Mouse (Mus musculus): Measurements from ENCODE around the gene Caps2. TPM values are rescaled to one million over a fixed set of nuclear protein-coding genes. Genes with fewer than 3 reads are reported as not detected.
"Not testable (repeated sequence)": the region's sequence is repeated elsewhere in the genome, so short reads cannot be mapped to it uniquely, and the experiment has no call there.

Caps2 gene
- polyA plus RNA-seq, 1 experiment from 2014 or later, result not detected

DNA sequence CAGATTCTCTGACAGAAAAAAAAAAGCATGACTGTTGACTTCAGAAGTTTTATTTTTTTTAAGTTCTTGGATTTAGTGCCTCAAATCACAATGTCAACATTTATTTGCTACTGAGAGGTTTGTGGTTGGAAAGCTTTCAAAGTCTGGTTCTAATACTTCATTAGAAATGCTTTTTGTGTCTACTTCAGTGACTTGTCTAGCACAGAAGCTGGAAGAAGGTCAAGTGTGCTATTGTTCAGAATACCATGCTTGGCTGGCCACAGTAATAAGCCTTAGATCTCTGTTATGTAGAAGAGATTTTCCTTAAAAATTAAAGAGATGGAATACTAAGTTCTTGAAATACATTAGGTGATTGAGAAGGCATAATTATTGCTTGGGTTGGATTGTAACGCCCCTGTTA is 63.7 kb downstream of the Caps2 start:
- H3K4me2 ChIP-seq, result no peak overlapping the region
- no peaks in the 10 kb centered on the region for H3K36me3 ChIP-seq
- WGBS (ENCODE audit: insufficient replicate concordance), result 28% methylated on average over 1 of the region's 1 CpGs
- ATAC-seq (ENCODE audit: low read depth), result no peak
- DNase-seq, result no peak
- no peak overlapping the region for H3K4me3 ChIP-seq (replicated peaks)
- no peaks in the 10 kb centered on the region for H3K9me3 ChIP-seq (replicated peaks)
- no peaks in the 10 kb centered on the region for H3K4me1 ChIP-seq (replicated peaks)
- no peaks in the 10 kb centered on the region for H3K27me3 ChIP-seq
- H3K27ac ChIP-seq, result no peak overlapping the region
- no peak overlapping the region for H3K9ac ChIP-seq

DNA sequence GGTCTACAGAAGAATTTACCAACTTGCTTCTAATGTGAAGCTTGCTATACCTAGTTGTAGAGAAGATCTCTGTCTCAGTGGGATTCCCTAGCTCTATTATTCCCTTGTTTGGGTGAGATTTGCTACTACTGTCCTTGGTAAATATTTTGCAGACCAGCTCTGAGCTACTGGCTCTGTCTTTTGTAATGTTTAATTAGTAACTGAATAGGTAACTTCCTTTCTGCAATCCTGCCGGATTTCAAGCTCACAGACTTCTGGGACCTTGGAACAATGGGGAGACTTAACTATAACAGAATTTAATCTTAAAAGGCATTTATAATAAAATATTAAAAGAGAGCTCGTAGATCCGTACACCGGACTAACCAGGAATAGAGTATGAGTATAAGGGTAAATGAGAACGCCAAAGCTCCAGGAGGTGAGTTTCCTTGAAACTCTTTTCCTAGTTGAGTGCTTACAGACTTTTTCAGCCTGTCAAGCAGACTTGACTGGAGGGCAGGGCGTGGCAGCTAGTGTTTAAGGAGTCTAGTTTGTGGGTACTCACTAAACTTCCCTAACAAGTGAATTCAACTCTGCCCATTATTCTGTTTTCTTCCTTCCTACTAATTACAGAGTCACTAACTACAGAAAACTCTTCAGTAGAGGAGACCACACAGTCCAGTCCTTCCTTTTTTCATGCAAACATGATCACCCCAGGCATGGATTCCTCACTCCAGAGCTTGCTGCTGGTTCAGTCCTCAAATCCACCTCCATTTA is 65.8 kb downstream of the Caps2 start:
- H3K27ac ChIP-seq; H3K36me3 ChIP-seq; H3K4me3 ChIP-seq (replicated peaks); ATAC-seq (ENCODE audit: low read depth); H3K4me2 ChIP-seq; H3K9ac ChIP-seq; DNase-seq; H3K27me3 ChIP-seq; H3K9me3 ChIP-seq (replicated peaks); H3K4me1 ChIP-seq (replicated peaks): not testable (repeated sequence)
- WGBS (ENCODE audit: insufficient replicate concordance), result 49% methylated on average over 6 of the region's 6 CpGs

DNA sequence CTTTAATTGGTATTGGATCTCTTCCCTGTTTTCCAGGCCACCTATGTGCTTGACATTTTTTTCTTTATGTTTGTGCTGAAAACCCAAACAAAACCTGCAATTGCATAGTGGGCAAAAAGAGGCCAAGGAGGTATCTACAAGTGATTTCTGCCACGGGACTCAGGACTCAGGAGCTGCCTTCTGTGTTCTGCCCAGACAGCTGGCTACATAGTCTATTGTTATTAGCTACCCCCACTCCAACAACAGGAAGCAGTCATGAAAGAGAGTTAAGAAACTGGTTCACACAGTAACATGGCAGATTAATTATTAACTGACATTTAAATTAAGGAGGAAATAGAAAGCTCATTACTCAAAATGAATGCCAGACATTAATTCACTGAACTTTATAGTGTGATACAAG is 69.3 kb downstream of the Caps2 start:
- 17% methylated on average over 1 of the region's 1 CpGs for WGBS (ENCODE audit: insufficient replicate concordance)
- not testable (repeated sequence) for H3K27ac ChIP-seq; H3K36me3 ChIP-seq; H3K9me3 ChIP-seq (replicated peaks); H3K4me1 ChIP-seq (replicated peaks); ATAC-seq (ENCODE audit: low read depth); DNase-seq; H3K4me2 ChIP-seq; H3K27me3 ChIP-seq; H3K4me3 ChIP-seq (replicated peaks); H3K9ac ChIP-seq

DNA sequence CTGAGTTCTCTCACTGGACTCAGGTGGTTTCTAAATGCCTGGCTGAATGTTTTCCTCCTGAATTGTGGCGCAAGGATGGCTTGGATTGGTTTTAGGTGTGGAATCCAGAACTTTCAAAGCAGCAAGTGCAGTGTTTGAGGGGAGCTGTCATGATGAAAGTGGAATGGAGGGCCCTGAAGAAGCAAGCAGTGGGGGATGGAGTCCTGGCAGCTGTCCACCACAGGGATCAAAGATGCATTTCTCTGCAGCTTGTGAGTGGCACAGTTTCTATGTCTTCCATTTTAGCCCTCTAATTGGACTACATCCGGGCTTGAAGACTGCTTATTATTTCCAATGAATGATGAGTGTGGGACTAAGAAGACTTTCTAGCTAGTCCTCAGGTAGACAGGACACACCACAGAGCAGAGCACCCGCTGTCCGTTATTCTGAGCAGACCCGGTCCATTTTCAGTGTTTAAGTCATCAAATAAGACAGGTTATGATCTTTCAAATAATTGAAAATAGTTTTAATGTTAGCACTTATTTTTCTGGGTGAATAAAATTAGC is 72.0 kb downstream of the Caps2 start:
- not testable (repeated sequence) for H3K4me2 ChIP-seq; H3K4me3 ChIP-seq (replicated peaks); H3K27me3 ChIP-seq; DNase-seq; ATAC-seq (ENCODE audit: low read depth); H3K9ac ChIP-seq; H3K36me3 ChIP-seq; H3K27ac ChIP-seq; H3K4me1 ChIP-seq (replicated peaks); H3K9me3 ChIP-seq (replicated peaks)
- WGBS (ENCODE audit: insufficient replicate concordance), result 68% methylated on average over 5 of the region's 5 CpGs

DNA sequence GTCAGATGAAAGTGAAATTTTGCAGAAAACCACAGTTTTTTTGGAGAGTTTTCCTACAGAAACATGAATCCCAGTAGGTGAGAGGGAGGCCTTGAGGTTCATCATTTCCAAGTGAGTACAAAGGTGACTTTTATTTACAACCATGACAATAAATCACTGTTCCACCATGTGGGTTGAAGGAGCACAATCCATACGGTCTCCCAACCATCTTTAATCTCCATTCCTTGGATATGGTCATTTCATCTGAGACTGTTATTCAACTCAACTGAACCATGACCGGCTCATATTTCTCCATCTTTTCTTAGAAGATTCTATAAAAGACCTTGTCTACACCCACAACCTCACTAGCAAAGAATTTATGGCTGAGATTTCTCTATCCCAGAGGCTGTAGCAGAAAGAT is 84.9 kb downstream of the Caps2 start:
- Histone ChIP-seq H3K9ac (no peak overlapping the region), H3K4me1 (replicated peaks) (no peaks in the 10 kb centered on the region), H3K27me3 (no peaks in the 10 kb centered on the region), H3K4me3 (replicated peaks) (no peak overlapping the region), H3K4me2 (no peak overlapping the region), H3K9me3 (replicated peaks) (no peaks in the 10 kb centered on the region), H3K36me3 (no peaks in the 10 kb centered on the region), H3K27ac (no peak overlapping the region)
- 62% methylated on average over 2 of the region's 2 CpGs for WGBS (ENCODE audit: insufficient replicate concordance)
- ATAC-seq (ENCODE audit: low read depth) (no peak), DNase-seq (no peak)

DNA sequence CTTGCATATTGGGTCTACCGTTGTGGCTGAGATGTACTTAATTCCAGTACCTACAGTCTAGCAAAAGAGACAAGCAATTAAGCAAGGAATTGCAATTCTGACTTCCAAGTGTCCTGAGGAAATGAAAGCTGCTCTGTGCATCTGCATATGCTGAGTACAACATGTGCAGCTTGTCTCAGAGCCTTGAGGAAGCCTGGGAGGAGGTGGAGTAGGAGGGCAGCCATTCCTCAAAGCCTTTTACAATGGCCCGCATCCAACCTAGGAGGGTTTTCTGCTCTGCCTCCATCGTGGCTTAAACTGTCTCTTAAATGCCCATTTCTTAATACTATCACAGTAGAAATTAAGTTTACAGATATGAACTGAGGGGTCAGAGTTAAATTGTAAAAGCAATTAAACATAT is 100.0 kb downstream of the Caps2 start:
- no peak for ATAC-seq (ENCODE audit: low read depth)
- WGBS (ENCODE audit: insufficient replicate concordance), result 56% methylated on average over 3 of the region's 3 CpGs
- Histone ChIP-seq H3K9ac (no peak overlapping the region), H3K4me2 (no peak overlapping the region), H3K9me3 (replicated peaks) (no peaks in the 10 kb centered on the region), H3K36me3 (no peaks in the 10 kb centered on the region), H3K4me1 (replicated peaks) (no peaks in the 10 kb centered on the region), H3K27ac (no peak overlapping the region), H3K4me3 (replicated peaks) (no peak overlapping the region), H3K27me3 (peaks cover 6% of the 10 kb centered on the region; the same call in 1 of the 2 replicates)
- no peak for DNase-seq

Other genes starting within 250 kb of the Caps2 start
- 27.5 and 37.6 TPM in 2 replicates for gene Krr1, start 191.0 kb upstream of the Caps2 start, polyA plus RNA-seq (2015; fragmentation: Nextera tagmentation; extraction: Ambion mirVana)
- gene Glipr1, start 161.0 kb upstream of the Caps2 start, polyA plus RNA-seq (2015; fragmentation: Nextera tagmentation; extraction: Ambion mirVana), result 8.6 and 8.7 TPM in 2 replicates
- gene Glipr1l1, start 103.4 kb upstream of the Caps2 start, polyA plus RNA-seq (2015; fragmentation: Nextera tagmentation; extraction: Ambion mirVana), result not detected in 2 replicates
- gene Glipr1l2, start 80.3 kb upstream of the Caps2 start, polyA plus RNA-seq (2015; fragmentation: Nextera tagmentation; extraction: Ambion mirVana), result not detected in 2 replicates
- not detected in 2 replicates for gene Glipr1l3, start 3.3 kb upstream of the Caps2 start, polyA plus RNA-seq (2015; fragmentation: Nextera tagmentation; extraction: Ambion mirVana)
- 0.06 and 0.07 TPM in 2 replicates for gene Kcnc2, start 107.5 kb downstream of the Caps2 start, polyA plus RNA-seq (2015; fragmentation: Nextera tagmentation; extraction: Ambion mirVana)